Mouse (Mus musculus): ENCODE measurements around the gene Dcst2.

DNA sequence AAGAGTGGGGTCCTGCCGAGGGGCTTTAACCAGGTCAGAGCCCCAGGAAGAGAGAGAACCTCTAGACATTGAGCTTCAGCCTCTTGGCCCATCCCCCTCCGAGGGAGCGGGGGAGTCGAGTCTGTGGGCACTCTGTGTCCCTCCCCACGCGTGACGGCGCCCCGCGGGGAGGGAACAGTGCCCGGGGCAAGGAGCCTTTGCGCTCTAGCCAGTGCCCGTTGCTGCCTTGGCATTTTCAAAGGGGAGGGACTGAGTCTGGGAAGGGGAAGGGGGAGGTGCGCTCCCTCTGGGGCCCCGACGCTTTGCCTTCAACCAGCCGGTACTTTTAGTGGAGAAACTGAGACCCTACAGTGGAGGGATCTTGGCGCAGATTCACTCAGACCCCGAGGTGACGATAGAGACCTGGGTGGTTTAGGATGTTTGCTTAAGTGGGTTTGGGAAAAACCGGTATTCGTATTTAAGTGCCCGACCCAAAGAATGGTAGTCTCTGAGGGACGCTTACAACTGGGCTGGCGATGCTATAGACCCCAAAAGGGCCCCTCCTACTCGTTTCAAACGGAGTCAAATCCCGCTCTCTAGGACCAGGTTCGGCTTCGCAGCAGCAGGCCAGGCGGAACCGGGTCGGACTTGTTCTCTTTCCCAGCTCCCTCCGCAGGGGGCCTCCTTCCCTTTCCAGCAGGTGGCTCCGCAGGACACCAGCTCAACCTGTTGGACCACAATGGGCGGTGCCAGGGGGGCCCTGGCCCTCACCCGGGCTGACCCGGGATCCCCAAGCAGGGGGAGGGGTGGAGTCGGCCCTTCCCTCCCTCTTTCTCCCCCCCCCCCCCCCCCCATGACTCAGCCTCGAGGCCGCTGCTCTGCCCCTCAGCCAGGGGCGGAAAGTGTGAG lies 32.5 kb downstream of the Dcst2 start, which contains the start of gene Zbtb7b:
- no peak for TF ChIP-seq TCF12 (IDR thresholded peaks at IDR 0.05; ENCODE audit: insufficient read depth, poor library complexity, severe bottlenecking)
- peak; percentile 32 for TF ChIP-seq POLR2AphosphoS2 (IDR thresholded peaks at IDR 0.05; ENCODE audit: insufficient read length, low read depth)
- TF ChIP-seq MAX (IDR thresholded peaks at IDR 0.05; ENCODE audit: low read depth) = no peak
- TF ChIP-seq POLR2A (IDR thresholded peaks at IDR 0.05; ENCODE audit: insufficient read length, low read depth) = peak; percentile 51
- no peak for TF ChIP-seq TCF3 (IDR thresholded peaks at IDR 0.05; ENCODE audit: insufficient read length, low read depth)
- TF ChIP-seq E2F4 (IDR thresholded peaks at IDR 0.05; ENCODE audit: insufficient read depth) = no peak
- no peak for TF ChIP-seq REST (IDR thresholded peaks at IDR 0.05; ENCODE audit: insufficient read depth, insufficient read length)
- TF ChIP-seq USF1 (IDR thresholded peaks at IDR 0.05; ENCODE audit: low read depth) = no peak
- no peak for TF ChIP-seq CEBPB (IDR thresholded peaks at IDR 0.05; ENCODE audit: insufficient read depth, poor library complexity, severe bottlenecking)
- TF ChIP-seq SRF (IDR thresholded peaks at IDR 0.05; ENCODE audit: control insufficient read depth, insufficient read length, low read depth) = no peak
- peak in 1 of 3 experiments; percentile 37 for TF ChIP-seq MYOG (IDR thresholded peaks at IDR 0.05; ENCODE audit: control insufficient read depth in 1 of 3, insufficient read depth in 1 of 3, insufficient read length in 2 of 3, low read depth in 2 of 3)
